Mouse (Mus musculus) hindlimb bud, embryonic 11.5 days (tissue): ENCODE measurements around the gene Snrpa1.
"Not testable (repeated sequence)": the region's sequence is repeated elsewhere in the genome, so short reads cannot be mapped to it uniquely, and the experiment has no call there.

ENCODE experiments used
- DNase-seq: peaks from one replicate; pipeline ENCODE4 v3.0.0-alpha.2; 2012; ENCODE audit warnings: low read depth, low spot score; ENCODE audit errors: extremely low spot score

Gene Snrpa1

GRCm38 (mm10) chr7:66058703-66059102, at the start of gene Snrpa1:
TSS of gene Snrpa1 (plus strand) at chr7:66059003.
- DNase-seq = no peak

DNA sequence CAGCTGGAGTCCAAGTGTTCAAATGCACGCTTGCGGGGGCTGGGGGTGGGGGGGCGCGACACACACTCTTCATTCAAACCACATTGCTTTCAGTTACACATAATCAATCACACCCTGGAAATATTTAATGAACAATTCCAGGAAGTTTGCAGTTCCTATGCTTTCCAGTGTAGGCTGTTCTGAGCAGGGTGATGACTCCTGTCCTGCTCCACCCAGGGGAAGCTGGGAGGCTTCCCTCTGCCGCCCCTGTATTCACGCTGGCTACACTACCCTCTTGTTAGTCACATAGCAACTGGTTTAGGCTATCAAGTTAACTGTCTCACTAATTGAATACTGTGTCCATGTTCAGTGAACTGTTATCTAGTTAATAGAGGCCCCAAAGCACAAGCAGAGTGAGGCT, 48.3 kb upstream of the Snrpa1 start:
- no peak for DNase-seq

DNA sequence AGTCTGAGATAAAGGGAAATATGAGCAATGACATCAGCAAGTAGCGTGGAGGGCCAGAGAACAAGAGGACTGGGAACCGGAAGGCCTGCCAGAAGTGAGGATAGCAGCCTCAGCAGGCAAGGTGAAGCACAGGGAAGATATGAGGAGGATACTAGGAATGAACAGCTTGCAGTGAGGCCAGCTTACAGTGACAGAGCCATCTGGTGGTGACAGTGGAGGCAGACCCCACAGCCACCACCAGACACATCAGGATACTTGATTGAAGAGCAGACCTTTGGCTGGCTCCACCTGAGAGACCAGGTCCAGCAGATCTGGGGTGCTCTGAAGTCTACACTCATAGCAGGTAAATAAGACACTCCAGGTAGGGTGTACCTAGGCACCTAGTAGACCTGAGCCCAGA, 31.1 kb upstream of the Snrpa1 start:
- DNase-seq = no peak

DNA sequence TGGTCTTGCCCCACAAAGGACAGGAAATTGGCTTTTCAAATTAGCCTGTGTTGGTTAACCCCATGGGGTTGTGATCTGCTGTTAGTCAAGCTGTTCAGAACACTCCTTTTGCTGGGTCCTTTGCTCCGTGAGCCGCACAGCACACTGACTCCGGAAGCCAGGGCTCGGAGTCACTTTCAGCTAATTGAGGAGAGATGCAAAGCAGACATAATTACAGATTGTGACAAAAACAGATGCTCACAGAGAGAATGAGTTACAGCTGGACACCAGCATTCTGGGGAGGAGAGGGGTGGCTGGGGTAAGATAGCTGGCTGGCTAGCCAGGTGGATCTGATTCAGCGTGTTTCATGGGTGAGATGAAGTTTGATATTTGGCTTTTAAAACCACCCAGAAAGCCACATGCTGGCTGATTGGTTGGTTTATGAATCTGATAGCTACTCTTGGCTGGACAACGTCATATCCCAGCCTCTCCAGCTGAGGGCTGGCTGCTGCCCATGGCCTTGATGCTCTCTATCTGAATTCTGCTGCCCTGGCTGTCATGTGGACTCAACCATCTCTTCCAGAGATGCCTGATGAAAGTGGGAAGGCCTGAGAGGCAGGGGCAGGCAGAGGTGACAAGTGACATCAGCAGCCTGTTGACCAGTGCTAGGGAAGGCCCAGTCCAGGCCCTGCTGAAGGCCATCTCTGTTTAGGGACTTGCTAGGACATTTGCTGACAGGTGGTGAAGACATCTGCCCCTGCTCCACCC, 29.9 kb upstream of the Snrpa1 start:
- no peak for DNase-seq

DNA sequence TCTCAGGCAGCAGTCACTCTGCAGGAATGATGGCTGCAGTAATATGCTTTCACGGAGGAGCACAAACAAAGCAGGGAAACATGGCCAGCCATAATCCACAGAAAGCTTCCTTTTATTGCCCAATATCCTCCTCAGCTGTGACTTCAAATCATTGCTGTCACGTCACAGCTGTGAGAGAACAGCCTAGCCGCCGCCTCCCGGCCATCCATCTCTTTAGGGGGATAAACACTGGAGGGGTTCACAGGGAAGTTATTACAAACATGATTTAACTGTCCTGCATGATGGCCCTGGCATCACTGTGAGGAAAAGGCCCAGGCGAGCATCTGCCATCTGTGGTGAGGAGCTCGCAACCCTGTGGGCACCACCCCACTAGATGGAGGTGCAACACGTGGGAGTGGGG, 22.0 kb upstream of the Snrpa1 start:
- DNase-seq = no peak

DNA sequence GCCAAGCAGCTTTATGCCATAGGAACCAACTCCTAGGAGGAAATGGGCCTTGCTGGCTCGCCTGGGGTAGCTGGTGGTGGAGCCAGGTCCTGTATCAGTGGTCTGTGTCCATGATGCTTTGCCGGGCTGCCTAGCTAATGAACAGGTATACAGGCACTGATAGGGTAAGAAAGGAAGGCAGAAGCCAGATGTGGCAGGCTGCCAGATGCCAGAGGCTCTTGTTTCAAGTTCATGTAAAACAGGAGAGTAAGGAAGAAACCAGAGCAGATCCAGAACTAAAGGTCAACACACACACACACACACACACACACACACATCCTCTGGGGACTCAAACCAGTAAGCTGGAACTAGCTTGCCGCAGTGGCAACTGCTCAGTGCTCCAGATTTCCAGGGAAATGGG, 20.5 kb upstream of the Snrpa1 start:
- DNase-seq = no peak

DNA sequence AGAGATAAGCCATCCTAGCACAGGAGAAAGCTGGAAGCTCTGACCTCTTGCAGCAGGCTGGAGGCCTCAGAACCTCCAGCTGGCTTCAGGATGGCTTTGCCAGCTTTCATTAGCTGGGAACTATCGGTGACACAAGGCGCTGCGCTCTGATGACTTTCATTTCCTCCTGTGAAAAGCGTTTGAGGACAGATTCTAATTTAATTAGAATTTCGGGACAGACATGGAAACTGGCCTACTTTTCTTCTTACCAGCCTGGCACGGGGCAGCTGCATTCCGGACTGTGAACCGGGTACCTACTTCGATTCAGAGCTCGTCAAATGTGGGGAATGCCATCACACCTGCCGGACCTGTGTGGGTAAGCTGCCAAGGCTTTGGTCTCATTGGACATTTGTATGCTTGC, 20.1 kb upstream of the Snrpa1 start:
- DNase-seq = no peak

DNA sequence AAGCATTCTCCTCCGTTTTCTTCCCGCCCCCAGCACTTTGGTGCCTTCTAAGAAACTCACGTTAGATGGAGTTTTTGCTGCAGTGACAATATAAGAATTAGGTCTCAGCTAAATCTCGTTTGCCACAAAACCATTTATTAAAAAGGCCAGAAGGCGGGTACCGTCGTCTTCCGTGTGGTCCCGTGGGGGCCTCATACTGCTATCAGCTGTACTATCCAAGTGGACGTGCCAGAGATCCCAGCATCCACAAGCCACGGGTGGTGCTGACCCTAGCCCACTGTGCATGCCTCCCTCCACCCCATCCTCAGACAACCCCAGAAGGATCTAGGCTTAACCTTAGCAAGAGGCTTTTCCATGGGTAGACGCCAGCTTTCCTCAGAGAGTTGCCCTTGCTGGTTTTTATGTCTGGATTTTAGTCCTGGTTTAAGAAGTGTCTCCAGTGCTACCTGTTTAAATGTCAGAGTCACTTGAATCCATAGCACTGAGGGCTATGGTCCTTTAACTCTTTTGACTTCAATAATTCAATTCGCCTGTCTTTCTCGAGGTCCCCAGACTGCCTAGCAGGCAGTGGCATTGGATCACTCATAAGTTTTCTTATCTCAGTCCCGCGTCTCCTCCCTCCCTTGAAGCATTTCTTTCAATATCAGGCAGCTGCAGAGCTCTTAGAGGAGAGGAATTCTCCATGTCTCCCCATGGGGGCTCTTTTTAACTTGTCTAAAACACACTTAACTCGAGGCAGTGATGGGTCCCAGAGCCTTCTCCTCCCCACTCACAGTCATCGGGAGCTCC, 18.6 kb upstream of the Snrpa1 start:
- DNase-seq = no peak

GRCm38 (mm10) chr7:66043552-66044459, 15.0 kb upstream of the Snrpa1 start, which contains the start of gene Gm45213:
TSS of gene Gm45213 (plus strand) at chr7:66043602.
- DNase-seq = no peak

- DNase-seq = no peak
These were observed 14.2 kb upstream of the Snrpa1 start for GRCm38 (mm10) chr7:66044617-66045016.

- no peak for DNase-seq
These were observed 11.6 kb upstream of the Snrpa1 start for GRCm38 (mm10) chr7:66046921-66047918.

DNA sequence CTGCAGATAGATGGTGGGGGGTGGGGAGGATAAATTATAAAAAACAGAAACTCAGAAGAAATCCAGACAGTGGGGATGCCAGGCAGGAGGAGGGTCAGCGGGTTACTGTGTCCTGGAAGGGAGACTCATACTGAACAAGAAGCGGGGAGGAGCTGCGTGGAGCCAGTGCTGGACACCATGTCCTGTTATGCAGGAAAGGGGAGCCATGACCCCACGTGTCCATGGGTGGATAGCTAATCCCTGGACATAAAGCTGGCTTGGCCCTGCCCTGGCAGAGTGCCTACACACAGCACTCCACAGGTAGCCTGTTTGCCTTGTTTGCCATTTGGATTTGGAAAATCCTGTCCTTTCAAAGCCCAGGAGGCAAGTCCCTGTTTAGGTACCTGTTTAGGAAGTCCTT, 10.8 kb upstream of the Snrpa1 start:
- no peak for DNase-seq

DNA sequence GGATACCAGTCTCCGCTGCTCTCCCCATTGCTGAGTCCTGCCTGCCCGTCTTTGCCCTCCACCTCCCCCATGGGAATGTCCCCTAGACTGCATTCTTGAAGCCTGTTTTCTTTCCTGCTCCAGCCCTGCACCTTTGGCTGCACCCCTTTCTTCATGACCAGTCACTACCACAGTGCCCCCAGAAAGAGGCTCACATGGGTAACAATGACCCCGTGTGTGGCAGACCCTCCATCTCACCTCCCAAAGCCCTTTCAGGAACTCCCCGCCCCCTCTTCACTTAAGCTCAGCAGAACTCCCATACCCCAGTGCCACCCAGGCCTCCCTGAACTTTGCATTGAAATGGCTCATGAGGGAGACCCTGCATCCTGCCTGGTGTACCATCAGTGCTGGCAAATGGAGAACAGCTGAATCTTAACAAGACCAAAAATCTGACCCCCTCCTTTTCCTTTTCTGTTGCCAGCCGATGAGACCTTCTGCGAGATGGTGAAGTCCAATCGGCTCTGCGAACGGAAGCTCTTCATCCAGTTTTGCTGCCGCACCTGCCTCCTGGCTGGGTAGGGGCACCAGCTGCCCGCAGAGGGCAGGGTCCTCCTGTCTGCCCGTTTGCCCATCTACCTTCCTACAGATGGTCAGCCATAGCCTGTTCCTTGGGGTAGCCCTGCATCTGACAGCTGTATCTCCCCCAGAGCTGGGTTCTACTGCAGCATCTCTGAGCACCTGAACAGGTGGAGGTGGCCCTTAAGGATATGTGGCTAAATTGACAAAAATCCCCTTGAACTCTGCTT, 10.2 kb upstream of the Snrpa1 start:
- no peak for DNase-seq

- no peak for DNase-seq
These were observed 4.8 kb upstream of the Snrpa1 start for GRCm38 (mm10) chr7:66053946-66054483.

GRCm38 (mm10) chr7:66055356-66055755, 3.4 kb upstream of the Snrpa1 start:
- not testable (repeated sequence) for DNase-seq

- DNase-seq = no peak
These were observed 1.5 kb downstream of the Snrpa1 start for GRCm38 (mm10) chr7:66060066-66060956.

DNA sequence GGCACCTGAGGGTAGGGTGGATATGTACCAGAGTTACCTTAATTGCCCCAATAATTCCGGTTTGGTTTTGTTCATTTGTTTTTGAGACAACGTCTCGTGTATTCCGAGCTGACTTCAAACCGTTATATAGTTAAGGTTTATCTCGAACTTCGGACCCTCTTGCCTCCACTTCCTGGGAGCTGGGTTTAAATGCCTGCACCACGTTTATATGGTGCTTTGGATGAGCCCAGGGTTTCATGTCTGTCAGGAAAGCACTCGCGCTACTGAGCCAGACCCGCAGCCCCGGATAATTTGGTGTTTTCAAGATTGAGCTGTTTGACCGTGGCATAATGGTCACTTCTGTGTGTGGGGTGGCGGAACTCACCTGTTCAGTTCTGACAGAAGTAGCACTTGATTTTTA, 2.3 kb downstream of the Snrpa1 start:
- DNase-seq = no peak

GRCm38 (mm10) chr7:66076411-66076810, 17.6 kb downstream of the Snrpa1 start:
- DNase-seq = no peak
